Mouse (Mus musculus) myocyte (in vitro differentiated cells): ENCODE data around the gene Rhebl1.

Experiments used
- CEBPB ChIP-seq: IDR thresholded peaks from 2 replicates; pipeline ENCODE4 v1.6.1; 2011; ENCODE audit warnings: mild to moderate bottlenecking, moderate library complexity; ENCODE audit not compliant: poor library complexity, insufficient read depth, severe bottlenecking
- E2F4 ChIP-seq: IDR thresholded peaks from one replicate; pipeline ENCODE4 v1.6.1; 2011; ENCODE audit warnings: mild to moderate bottlenecking, control low read depth, moderate library complexity; ENCODE audit not compliant: insufficient read depth
- MAX ChIP-seq: IDR thresholded peaks from one replicate; pipeline ENCODE4 v1.6.1; 2011; ENCODE audit warnings: low read depth, mild to moderate bottlenecking, control low read depth
- MYOD1 ChIP-seq, 3 experiments: IDR thresholded peaks; one replicate each; pipeline ENCODE4 v1.6.1; 2011; ENCODE audit warnings: control low read depth in 2 of 3, low read depth in 2 of 3, mild to moderate bottlenecking in 2 of 3, moderate library complexity in 1 of 3; ENCODE audit not compliant: insufficient read length in 2 of 3, control insufficient read depth in 1 of 3
- MYOG ChIP-seq, 3 experiments: IDR thresholded peaks; one replicate each; pipeline ENCODE4 v1.6.1; 2011; ENCODE audit warnings: control low read depth in 2 of 3, low read depth in 2 of 3, mild to moderate bottlenecking in 2 of 3; ENCODE audit not compliant: insufficient read length in 2 of 3, control insufficient read depth in 1 of 3, insufficient read depth in 1 of 3
- POLR2A ChIP-seq: IDR thresholded peaks from one replicate; pipeline ENCODE4 v1.6.1; 2011; ENCODE audit warnings: low read depth, mild to moderate bottlenecking, control low read depth, moderate library complexity; ENCODE audit not compliant: insufficient read length
- POLR2AphosphoS2 ChIP-seq: IDR thresholded peaks from one replicate; pipeline ENCODE4 v1.6.1; 2011; ENCODE audit warnings: low read depth, control low read depth; ENCODE audit not compliant: insufficient read length
- SRF ChIP-seq: IDR thresholded peaks from one replicate; pipeline ENCODE4 v1.6.1; 2011; ENCODE audit warnings: low read depth; ENCODE audit not compliant: control insufficient read depth, insufficient read length
- TCF12 ChIP-seq: IDR thresholded peaks from one replicate; pipeline ENCODE4 v1.6.1; 2011; ENCODE audit warnings: mild to moderate bottlenecking, control low read depth; ENCODE audit not compliant: poor library complexity, insufficient read depth, severe bottlenecking
- TCF3 ChIP-seq: IDR thresholded peaks from one replicate; pipeline ENCODE4 v1.6.1; 2011; ENCODE audit warnings: low read depth, control low read depth; ENCODE audit not compliant: insufficient read length
- USF1 ChIP-seq: IDR thresholded peaks from one replicate; pipeline ENCODE4 v1.6.1; 2011; ENCODE audit warnings: low read depth, mild to moderate bottlenecking, control low read depth, moderate library complexity

- TF ChIP-seq POLR2A (no peak), MYOG (IDR thresholded peaks at IDR 0.05; ENCODE audit: control insufficient read depth in 1 of 3, insufficient read depth in 1 of 3, insufficient read length in 2 of 3, low read depth in 2 of 3) (no peak), TCF3 (no peak), POLR2AphosphoS2 (no peak), USF1 (no peak), TCF12 (no peak), CEBPB (no peak), MAX (no peak), MYOD1 (IDR thresholded peaks at IDR 0.05; ENCODE audit: control insufficient read depth in 1 of 3, insufficient read length in 2 of 3, low read depth in 2 of 3) (no peak), E2F4 (no peak), SRF (no peak)
Measured at GRCm38 (mm10) chr15:98897495-98897894, 3.2 kb upstream of the Rhebl1 start.
